In genomic region chr5:21712127-21712715, GRCm38 (mm10) we compare ENCODE assay signal across 17 mouse cellular contexts. TPM values are rescaled to one million over a fixed set of nuclear protein-coding genes. Genes with fewer than 3 reads are reported as not detected.
DNase-seq lines count a peak whose midpoint lies in the region; ATAC-seq and TF ChIP-seq lines count a peak whose summit lies in the region.
"Had no signal": no experiment of that assay in that cellular context is flagged by ENCODE, and none has a peak within 500 bp of the region (broad histone marks: within the 10 kb centered on the region; RNA-seq: fewer than 3 reads in every experiment).

No protein-coding gene starts in this region.

- ATAC-seq in hindbrain, postnatal 0 days = no peak
- no peak for ATAC-seq in hindbrain, embryonic 14.5 days (ENCODE audit: low FRiP score)
- ATAC-seq in neural tube, embryonic 12.5 days (ENCODE audit: low FRiP score, low read depth) = peak; percentile 68; the same call in 1 of the 2 replicates
- ATAC-seq in neural tube, embryonic 14.5 days (ENCODE audit: low read depth) = peak; percentile 51; the same call in 1 of the 2 replicates
- ATAC-seq: lung, postnatal 0 days had no signal

- DNase-seq in adrenal gland, adult (ENCODE audit: inconsistent age in 2 of 2, low spot score in 1 of 2) = peak; percentile 43 to 76
- DNase-seq in adrenal gland, adult 2 months = no peak
- peak; percentile 10 for DNase-seq in hindbrain, postnatal 0 days (ENCODE audit: low spot score)
- no peak for DNase-seq in hindbrain, embryonic 14.5 days (ENCODE audit: low spot score)
- DNase-seq in neural tube, embryonic 10.5 days (ENCODE audit: extremely low spot score, low spot score) = no peak
- DNase-seq in retina, embryonic 14.5 days (ENCODE audit: low spot score) = no peak
- DNase-seq: cerebellum, adult 9-10 months; gastrocnemius, postnatal 36 days; heart, postnatal 4 days had no signal

- H3K36me3 ChIP-seq in hindbrain, postnatal 0 days (ENCODE audit: insufficient read depth, low read length) = no peaks in the 10 kb centered on the region
- no peaks in the 10 kb centered on the region for H3K36me3 ChIP-seq in hindbrain, embryonic 14.5 days (replicated peaks; ENCODE audit: control insufficient read depth, insufficient read depth)
- H3K36me3 ChIP-seq in neural tube, embryonic 12.5 days = no peaks in the 10 kb centered on the region
- no peaks in the 10 kb centered on the region for H3K36me3 ChIP-seq in neural tube, embryonic 14.5 days (ENCODE audit: control insufficient read depth, insufficient read depth, low read length)
- H3K36me3 ChIP-seq: heart, embryonic 13.5 days; limb, embryonic 12.5 days had no signal

- H3K4me1 ChIP-seq in hindbrain, postnatal 0 days (ENCODE audit: insufficient read depth, low read length) = peaks cover 5% of the 10 kb centered on the region; the same call in 1 of the 2 replicates
- no peaks in the 10 kb centered on the region for H3K4me1 ChIP-seq in hindbrain, embryonic 14.5 days (replicated peaks; ENCODE audit: control insufficient read depth, insufficient read depth, low read length)
- no peaks in the 10 kb centered on the region for H3K4me1 ChIP-seq in neural tube, embryonic 12.5 days
- H3K4me1 ChIP-seq in neural tube, embryonic 14.5 days (ENCODE audit: control insufficient read depth, insufficient read depth, low read length) = no peaks in the 10 kb centered on the region

- H3K27me3 ChIP-seq in hindbrain, postnatal 0 days (ENCODE audit: insufficient read depth, low read length) = no peaks in the 10 kb centered on the region
- H3K27me3 ChIP-seq in hindbrain, embryonic 14.5 days (ENCODE audit: control insufficient read depth, insufficient read depth, low read length) = no peaks in the 10 kb centered on the region
- no peaks in the 10 kb centered on the region for H3K27me3 ChIP-seq in neural tube, embryonic 12.5 days (replicated peaks)
- H3K27me3 ChIP-seq in neural tube, embryonic 14.5 days (ENCODE audit: control insufficient read depth, insufficient read depth, low read length) = no peaks in the 10 kb centered on the region
- H3K27me3 ChIP-seq: limb, embryonic 12.5 days had no signal

- H3K27ac ChIP-seq in hindbrain, postnatal 0 days = no peak overlapping the region
- no peak overlapping the region for H3K27ac ChIP-seq in hindbrain, embryonic 14.5 days
- H3K27ac ChIP-seq in neural tube, embryonic 12.5 days = no peak overlapping the region
- H3K27ac ChIP-seq in neural tube, embryonic 14.5 days (ENCODE audit: low read depth, low read length) = no peak overlapping the region
- H3K27ac ChIP-seq: heart, embryonic 13.5 days; left cerebral cortex, adult 2 months; limb, embryonic 12.5 days; liver, embryonic 14.5 days had no signal

- H3K9ac ChIP-seq in hindbrain, postnatal 0 days (replicated peaks; ENCODE audit: low read length) = no peak overlapping the region
- H3K9ac ChIP-seq in hindbrain, embryonic 14.5 days = no peak overlapping the region
- no peak overlapping the region for H3K9ac ChIP-seq in neural tube, embryonic 12.5 days
- H3K9ac ChIP-seq in neural tube, embryonic 14.5 days (replicated peaks; ENCODE audit: low read depth, low read length) = no peak overlapping the region
- H3K9ac ChIP-seq: heart, embryonic 13.5 days; limb, embryonic 12.5 days; liver, embryonic 14.5 days had no signal

- no peak overlapping the region for H3K4me2 ChIP-seq in hindbrain, postnatal 0 days (ENCODE audit: low read depth, low read length)
- no peak overlapping the region for H3K4me2 ChIP-seq in hindbrain, embryonic 14.5 days (replicated peaks)
- H3K4me2 ChIP-seq in neural tube, embryonic 12.5 days (replicated peaks) = no peak overlapping the region
- H3K4me2 ChIP-seq in neural tube, embryonic 14.5 days (ENCODE audit: low read depth, low read length) = no peak overlapping the region
- H3K4me2 ChIP-seq: heart, embryonic 13.5 days; limb, embryonic 12.5 days had no signal

- 61% methylated on average over 13 of the region's 13 CpGs for WGBS in hindbrain, postnatal 0 days
- 61% methylated on average over 13 of the region's 13 CpGs for WGBS in hindbrain, embryonic 14.5 days
- WGBS in neural tube, embryonic 12.5 days = 62% methylated on average over 13 of the region's 13 CpGs
- WGBS in neural tube, embryonic 14.5 days = 42% methylated on average over 13 of the region's 13 CpGs

- no peak overlapping the region for H3K4me3 ChIP-seq in hindbrain, postnatal 0 days (ENCODE audit: low read length)
- no peak overlapping the region for H3K4me3 ChIP-seq in hindbrain, embryonic 14.5 days (replicated peaks; ENCODE audit: low read length)
- no peak overlapping the region for H3K4me3 ChIP-seq in neural tube, embryonic 12.5 days
- H3K4me3 ChIP-seq in neural tube, embryonic 14.5 days (ENCODE audit: low read depth, low read length) = no peak overlapping the region
- H3K4me3 ChIP-seq: heart, embryonic 13.5 days; left cerebral cortex, adult 2 months; limb, embryonic 12.5 days; megakaryocyte, embryonic 14.5 days had no signal

- TF ChIP-seq CTCF in hindbrain, postnatal 0 days (IDR thresholded peaks at IDR 0.05; ENCODE audit: low read depth) = no peak

- H3K9me3 ChIP-seq in hindbrain, postnatal 0 days (ENCODE audit: low read length) = no peaks in the 10 kb centered on the region
- H3K9me3 ChIP-seq in hindbrain, embryonic 14.5 days (ENCODE audit: control insufficient read depth, low read length) = no peaks in the 10 kb centered on the region
- H3K9me3 ChIP-seq in neural tube, embryonic 12.5 days = no peaks in the 10 kb centered on the region; the same call in 1 of the 2 replicates
- H3K9me3 ChIP-seq in neural tube, embryonic 14.5 days (ENCODE audit: control insufficient read depth, low read length) = no peaks in the 10 kb centered on the region
- H3K9me3 ChIP-seq: heart, embryonic 13.5 days had no signal

RNA-seq across cellular contexts. Expression of gene Napepld, which starts 11.0 kb away (rescaled TPM):
- 10 to 100 TPM; 21.2 to 54.5 TPM for total RNA-seq in adrenal gland, adult 2 months (2021)
- 13.2 and 21.6 TPM in 2 replicates for polyA plus RNA-seq in adrenal gland, adult 2 months (2012; rRNA removed)
- total RNA-seq in hindbrain, postnatal 0 days (2014; rRNA removed) = 3.9 and 4.2 TPM in 2 replicates
- polyA plus RNA-seq in hindbrain, postnatal 0 days (2015; fragmentation: Nextera tagmentation; extraction: Ambion mirVana) = 1.4 and 1.5 TPM in 2 replicates
- polyA plus RNA-seq in hindbrain, embryonic 14.5 days (2014; fragmentation: Nextera tagmentation; extraction: Ambion mirVana) = 2.3 and 3.0 TPM in 2 replicates
- polyA plus RNA-seq in neural tube, embryonic 12.5 days (2016; fragmentation: Nextera tagmentation; extraction: Ambion mirVana) = 5.4 and 5.5 TPM in 2 replicates
- 3.1 and 3.2 TPM in 2 replicates for polyA plus RNA-seq in neural tube, embryonic 14.5 days (2014; fragmentation: Nextera tagmentation; extraction: Ambion mirVana)

RNA-seq across cellular contexts. Expression of gene Pmpcb, which starts 24.7 kb away (rescaled TPM):
- total RNA-seq in adrenal gland, adult 2 months (2021) = 100 to 1,000 TPM; 273 to 311 TPM
- polyA plus RNA-seq in adrenal gland, adult 2 months (2012; rRNA removed) = 27.1 and 35.1 TPM in 2 replicates
- 58.9 and 128 TPM in 2 replicates for total RNA-seq in hindbrain, postnatal 0 days (2014; rRNA removed)
- 64.9 and 65.2 TPM in 2 replicates for polyA plus RNA-seq in hindbrain, postnatal 0 days (2015; fragmentation: Nextera tagmentation; extraction: Ambion mirVana)
- polyA plus RNA-seq in hindbrain, embryonic 14.5 days (2014; fragmentation: Nextera tagmentation; extraction: Ambion mirVana) = 74.8 and 82.5 TPM in 2 replicates
- polyA plus RNA-seq in neural tube, embryonic 12.5 days (2016; fragmentation: Nextera tagmentation; extraction: Ambion mirVana) = 82.7 and 83.2 TPM in 2 replicates
- 76.5 and 82.1 TPM in 2 replicates for polyA plus RNA-seq in neural tube, embryonic 14.5 days (2014; fragmentation: Nextera tagmentation; extraction: Ambion mirVana)

Comparison
In these comparisons a context has a peak if more than half of its experiments do, and no peak if none do; other contexts are left out.
1. DNase-seq: peak in adrenal gland, adult (2 of 2) and hindbrain, postnatal 0 days (single experiment); none in adrenal gland, adult 2 months (single experiment), hindbrain, embryonic 14.5 days (single experiment), neural tube, embryonic 10.5 days (single experiment) and retina, embryonic 14.5 days (single experiment).
2. ATAC-seq: peak in neural tube, embryonic 12.5 days (single experiment) and neural tube, embryonic 14.5 days (single experiment); none in hindbrain, postnatal 0 days (single experiment) and hindbrain, embryonic 14.5 days (single experiment).